Comparison of ENCODE assay signal across 20 mouse cellular contexts in the genomic region with DNA sequence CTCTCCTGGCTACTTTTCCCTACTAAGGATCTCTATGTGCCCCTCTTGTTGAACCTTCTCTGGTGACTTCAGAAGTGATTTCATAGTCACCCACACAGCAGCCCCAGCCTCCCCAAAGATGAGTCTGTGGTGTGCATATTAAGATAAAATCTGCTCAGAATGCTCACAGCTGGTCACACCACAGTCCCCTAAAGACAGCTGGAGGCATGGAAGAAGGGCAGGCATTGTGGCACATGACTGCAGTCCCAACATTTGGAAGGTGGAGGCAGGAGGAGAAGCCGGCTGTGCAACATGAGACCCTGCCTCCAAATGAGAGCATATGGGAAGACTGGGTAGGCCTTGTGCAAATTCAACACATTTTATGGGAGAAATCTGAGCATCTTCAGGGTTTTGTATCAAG.
DNase-seq lines count a peak whose midpoint lies in the region; ATAC-seq and TF ChIP-seq lines count a peak whose summit lies in the region.
"Had no signal": no experiment of that assay in that cellular context is flagged by ENCODE, and none has a peak within 500 bp of the region (broad histone marks: within the 10 kb centered on the region; RNA-seq: fewer than 3 reads in every experiment).

No protein-coding gene starts in this region.

- H3K79me3 ChIP-seq in C2C12 (ENCODE audit: low read depth): no peaks in the 10 kb centered on the region

- H3K36me3 ChIP-seq in forebrain, embryonic 12.5 days (replicated peaks): no peaks in the 10 kb centered on the region
- H3K36me3 ChIP-seq in forebrain, embryonic 13.5 days (ENCODE audit: poor library complexity, severe bottlenecking): no peaks in the 10 kb centered on the region
- H3K36me3 ChIP-seq in C2C12 (ENCODE audit: control insufficient read depth, insufficient read depth) (no peaks in the 10 kb centered on the region), E14TG2a.4 (ENCODE audit: insufficient read depth, low read length) (no peaks in the 10 kb centered on the region)
- H3K36me3 ChIP-seq: embryonic facial prominence, embryonic 13.5 days; embryonic facial prominence, embryonic 15.5 days; forebrain, embryonic 10.5 days had no signal

- no peaks in the 10 kb centered on the region for H3K27me3 ChIP-seq in forebrain, embryonic 12.5 days
- H3K27me3 ChIP-seq in forebrain, embryonic 13.5 days: no peaks in the 10 kb centered on the region
- H3K27me3 ChIP-seq in C2C12 (ENCODE audit: control insufficient read depth, insufficient read depth, insufficient read length) (no peaks in the 10 kb centered on the region), E14TG2a.4 (ENCODE audit: insufficient read depth, low read length) (peaks cover 73% of the 10 kb centered on the region)
- H3K27me3 ChIP-seq: embryonic facial prominence, embryonic 13.5 days; embryonic facial prominence, embryonic 15.5 days had no signal

- ATAC-seq in forebrain, embryonic 12.5 days (ENCODE audit: low FRiP score): no peak
- ATAC-seq in forebrain, embryonic 13.5 days: no peak
- ATAC-seq: CD4-positive, CD25-positive, alpha-beta regulatory T cell, adult 4 months; forebrain, embryonic 14.5 days; forebrain, embryonic 16.5 days had no signal

- TF ChIP-seq CTCF in left cerebral cortex, adult 2 months (IDR thresholded peaks at IDR 0.05): no peak
- TF ChIP-seq CTCF in C2C12 (IDR thresholded peaks at IDR 0.05; ENCODE audit: control insufficient read depth, insufficient read depth, insufficient read length) (no peak), E14TG2a.4 (conservative IDR thresholded peaks at IDR 0.05; ENCODE audit: low read length) (peak; percentile 6; the same call in 1 of the 2 replicates)

- H3K4me2 ChIP-seq in forebrain, embryonic 12.5 days: no peak overlapping the region
- H3K4me2 ChIP-seq in forebrain, embryonic 13.5 days: no peak overlapping the region

- no peak overlapping the region for H3K27ac ChIP-seq in forebrain, embryonic 12.5 days
- H3K27ac ChIP-seq in forebrain, embryonic 13.5 days: no peak overlapping the region
- H3K27ac ChIP-seq in left cerebral cortex, adult 2 months: 0 out of 2 replicates have a peak overlapping the region, but pooled peaks have one; percentile 1
- H3K27ac ChIP-seq: embryonic facial prominence, embryonic 13.5 days; embryonic facial prominence, embryonic 15.5 days had no signal

- WGBS in forebrain, embryonic 12.5 days: 68% methylated on average over 1 of the region's 1 CpGs
- 67% methylated on average over 1 of the region's 1 CpGs for WGBS in forebrain, embryonic 13.5 days

- H3K4me3 ChIP-seq in forebrain, embryonic 12.5 days (replicated peaks): no peak overlapping the region
- no peak overlapping the region for H3K4me3 ChIP-seq in forebrain, embryonic 13.5 days
- no peak overlapping the region for H3K4me3 ChIP-seq in left cerebral cortex, adult 2 months
- no peak overlapping the region for H3K4me3 ChIP-seq in C2C12 (ENCODE audit: insufficient read depth, poor library complexity, severe bottlenecking)
- no peak overlapping the region for H3K4me3 ChIP-seq in E14TG2a.4 (replicated peaks; ENCODE audit: low read length)
- H3K4me3 ChIP-seq: erythroblast, embryonic 14.5 days had no signal

- H3K79me2 ChIP-seq in C2C12 (ENCODE audit: control insufficient read depth, insufficient read depth): peaks cover 10% of the 10 kb centered on the region

- no peaks in the 10 kb centered on the region for H3K9me3 ChIP-seq in forebrain, embryonic 12.5 days
- H3K9me3 ChIP-seq in forebrain, embryonic 13.5 days (replicated peaks): no peaks in the 10 kb centered on the region
- no peaks in the 10 kb centered on the region for H3K9me3 ChIP-seq in E14TG2a.4 (ENCODE audit: low read length)
- H3K9me3 ChIP-seq: embryonic facial prominence, embryonic 13.5 days; embryonic facial prominence, embryonic 15.5 days; forebrain, embryonic 10.5 days had no signal

- H3ac ChIP-seq in C2C12 (ENCODE audit: control insufficient read depth, insufficient read length, low read depth): no peak overlapping the region

- peaks cover 28% of the 10 kb centered on the region for H3K4me1 ChIP-seq in forebrain, embryonic 12.5 days
- peaks cover 23% of the 10 kb centered on the region for H3K4me1 ChIP-seq in forebrain, embryonic 13.5 days
- peaks cover 15% of the 10 kb centered on the region for H3K4me1 ChIP-seq in E14TG2a.4 (replicated peaks; ENCODE audit: low read depth, low read length)

- intact Hi-C loops in left cerebral cortex, adult 2 months (cut with DNase I): loop anchor here (5.0 kb wide), 1 partner anchor 71 kb away; a partner anchor contains a TSS
- intact Hi-C loops in left cerebral cortex, postnatal 36 days (cut with DNase I): loop anchor here (5.0 kb wide), 1 partner anchor 71 kb away; a partner anchor contains a TSS

- no peak for DNase-seq in left cerebral cortex, adult 2 months (ENCODE audit: extremely low spot score in 1 of 2, low spot score in 2 of 2)
- DNase-seq in left cerebral cortex, postnatal 36 days (ENCODE audit: low spot score in 2 of 2): no peak
- DNase-seq in ovary, postnatal 14 days (ENCODE audit: low spot score): no peak
- no peak for DNase-seq in kidney, adult 11 months
- DNase-seq: adrenal gland, postnatal 10 days; adrenal gland, postnatal 25 days; cerebellum, adult 11-12 months; cerebellum, postnatal 14 days; embryo, embryonic 11 days had no signal

- H3K9ac ChIP-seq in forebrain, embryonic 12.5 days: 0 out of 2 replicates have a peak overlapping the region, but pooled peaks have one; percentile 0
- no peak overlapping the region for H3K9ac ChIP-seq in forebrain, embryonic 13.5 days
- H3K9ac ChIP-seq: embryonic facial prominence, embryonic 13.5 days; embryonic facial prominence, embryonic 15.5 days had no signal

TF ChIP-seq in C2C12, 6 proteins besides CTCF, POLR2A, EP300 and RAD21:
- TF ChIP-seq MYOD1 (IDR thresholded peaks at IDR 0.05; ENCODE audit: control insufficient read depth, insufficient read length, low read depth) (peak; percentile 74), FOSL1 (IDR thresholded peaks at IDR 0.05; ENCODE audit: insufficient read depth, low read length, poor library complexity, severe bottlenecking) (no peak), USF1 (IDR thresholded peaks at IDR 0.05; ENCODE audit: low read depth) (peak; percentile 54)
